Mouse (Mus musculus): ENCODE measurements around the gene Tmx1.

- TF ChIP-seq GATA1 (IDR thresholded peaks at IDR 0.05; ENCODE audit: borderline replicate concordance, low read length) (no peak), FLI1 (IDR thresholded peaks at IDR 0.05; ENCODE audit: low read length) (no peak)
Observed at GRCm38 (mm10) chr12:70409600-70409999, 43.3 kb upstream of the Tmx1 start.

All from megakaryocyte, embryonic 14.5 days (primary cell).